Mouse (Mus musculus): ENCODE measurements around the gene Tspan4.

The Tspan4 gene

DNA sequence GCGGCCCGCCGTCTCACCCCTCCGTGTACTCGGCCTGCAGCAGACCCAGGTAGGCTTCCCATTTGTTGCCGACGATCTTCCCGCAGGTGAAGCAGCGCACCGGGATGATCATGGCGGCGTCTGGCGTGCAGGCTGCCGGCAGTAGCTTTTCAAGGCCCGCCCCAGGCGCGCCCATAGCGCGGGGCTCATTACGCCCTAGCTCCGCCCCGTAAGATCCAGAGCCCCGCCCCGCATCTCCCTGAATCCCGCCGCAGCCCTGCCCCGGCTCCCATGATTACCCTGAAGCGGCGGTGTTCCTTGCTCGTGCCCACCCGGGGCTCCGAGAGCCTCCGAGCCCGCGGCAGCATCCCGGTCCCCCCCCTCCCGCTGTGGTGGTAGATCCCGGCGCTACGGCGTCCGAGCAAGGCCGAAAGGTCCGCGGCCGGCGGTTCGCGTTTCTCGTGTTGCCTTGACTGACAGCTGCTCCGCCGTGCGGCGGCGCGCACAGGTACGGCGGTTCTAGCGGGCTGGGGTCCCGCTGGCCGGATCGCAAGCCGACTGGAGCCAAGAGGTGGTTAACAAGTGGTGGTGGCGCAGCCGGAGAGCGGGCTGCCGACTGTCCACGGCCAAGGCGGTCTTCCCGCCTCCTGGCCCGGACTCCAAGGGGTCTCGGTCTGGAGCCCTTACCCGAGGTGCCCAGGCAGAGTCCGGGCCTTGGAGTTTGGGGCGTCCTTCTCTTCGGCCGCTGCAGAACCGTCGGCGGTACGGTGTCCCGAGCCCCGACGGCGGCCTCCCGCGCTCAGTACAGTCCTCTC lies at the start of gene Tspan4, which contains the start of gene Polr2l:
TSS of gene Tspan4 (plus strand) at position 230 of the 794 bp plus-strand sequence.
TSS of gene Polr2l (minus strand) at position 122 of the 794 bp plus-strand sequence.
- peak in 1 of 2 experiments; percentile 78 for DNase-seq (ENCODE audit: low spot score in 2 of 2)

DNA sequence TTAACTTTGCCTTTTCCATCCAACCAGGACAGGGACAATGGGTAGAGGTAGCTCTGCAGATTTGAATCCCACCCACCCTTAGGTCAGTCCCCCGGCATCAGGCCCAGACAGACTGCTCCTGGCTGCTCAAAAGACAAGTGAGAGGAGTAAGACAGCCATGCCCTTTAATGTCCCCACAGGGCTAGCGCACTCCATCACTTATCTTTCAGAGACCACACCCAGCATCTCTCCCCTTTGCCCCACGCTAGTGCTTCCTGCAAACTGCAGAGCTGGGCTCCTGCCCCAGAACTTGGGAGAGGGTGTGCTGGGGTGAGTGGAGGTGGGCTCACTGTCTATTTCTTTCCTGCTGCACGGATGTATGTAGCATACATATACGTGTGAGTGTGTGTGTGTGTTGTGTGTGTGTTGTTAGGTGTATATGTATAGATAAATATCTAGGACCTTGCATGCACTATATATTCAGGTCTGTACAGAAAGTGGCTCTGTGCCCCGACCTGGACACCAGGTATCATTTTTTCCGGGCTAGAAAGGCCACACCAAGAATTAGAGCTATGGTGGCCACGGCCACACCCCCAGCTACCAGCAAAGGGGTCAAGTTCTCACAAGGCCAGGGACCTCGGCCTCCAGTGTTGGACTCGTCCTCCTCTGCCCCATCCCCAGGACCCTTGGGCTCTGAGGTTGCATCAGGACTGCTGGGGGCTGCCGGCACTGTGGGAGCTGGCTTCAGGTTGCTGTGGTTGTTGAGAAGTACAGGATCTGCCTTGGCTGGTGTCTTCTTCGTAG lies 47.9 kb upstream of the Tspan4 start:
- DNase-seq (ENCODE audit: low spot score in 2 of 2): no peak

GRCm38 (mm10) chr7:141428701-141429100 lies 46.3 kb upstream of the Tspan4 start:
- no peak for DNase-seq (ENCODE audit: low spot score in 2 of 2)

- peak; percentile 91 to 93 for DNase-seq (ENCODE audit: low spot score in 2 of 2)
These were observed 45.7 kb upstream of the Tspan4 start, which contains the start of gene Cend1 for GRCm38 (mm10) chr7:141429310-141429709. Gene Cend1 (minus strand): TSS chr7:141429491.

DNA sequence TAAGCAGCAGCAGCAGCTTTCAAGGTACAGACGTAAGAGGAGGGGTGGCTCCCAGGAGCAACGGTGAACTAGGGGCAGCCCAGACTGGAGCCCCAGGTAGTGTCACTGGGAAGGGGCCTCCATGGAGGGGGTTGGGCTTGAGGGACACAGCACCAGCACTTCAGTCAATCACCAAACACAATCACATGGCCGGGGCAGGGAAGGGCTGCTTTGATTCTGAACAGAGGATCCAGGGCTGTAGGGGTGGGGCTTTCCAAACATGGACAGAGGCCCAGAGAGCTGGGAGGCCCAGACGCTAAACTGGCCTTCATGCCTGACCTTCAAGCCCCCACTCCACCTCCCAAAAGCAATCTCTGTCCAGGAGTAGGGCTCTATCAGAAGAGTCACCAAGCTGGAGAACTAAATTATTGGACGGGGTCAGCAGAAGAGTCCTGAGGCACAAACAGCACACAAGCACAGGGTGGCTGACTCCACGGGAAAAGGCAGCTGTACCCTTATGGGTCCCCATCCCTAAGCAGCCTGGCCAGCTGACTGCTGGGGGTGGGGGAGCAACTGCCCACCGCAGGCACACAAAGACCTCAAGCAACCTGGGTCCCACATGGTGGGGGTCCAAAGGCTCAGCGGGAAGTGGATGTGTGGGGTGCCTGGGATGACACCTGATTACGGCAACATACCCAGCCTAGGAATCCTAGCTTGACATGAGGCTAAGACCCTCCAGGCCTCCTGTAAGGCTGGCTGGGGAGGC lies 45.0 kb upstream of the Tspan4 start:
- DNase-seq (ENCODE audit: low spot score in 2 of 2): no peak

DNA sequence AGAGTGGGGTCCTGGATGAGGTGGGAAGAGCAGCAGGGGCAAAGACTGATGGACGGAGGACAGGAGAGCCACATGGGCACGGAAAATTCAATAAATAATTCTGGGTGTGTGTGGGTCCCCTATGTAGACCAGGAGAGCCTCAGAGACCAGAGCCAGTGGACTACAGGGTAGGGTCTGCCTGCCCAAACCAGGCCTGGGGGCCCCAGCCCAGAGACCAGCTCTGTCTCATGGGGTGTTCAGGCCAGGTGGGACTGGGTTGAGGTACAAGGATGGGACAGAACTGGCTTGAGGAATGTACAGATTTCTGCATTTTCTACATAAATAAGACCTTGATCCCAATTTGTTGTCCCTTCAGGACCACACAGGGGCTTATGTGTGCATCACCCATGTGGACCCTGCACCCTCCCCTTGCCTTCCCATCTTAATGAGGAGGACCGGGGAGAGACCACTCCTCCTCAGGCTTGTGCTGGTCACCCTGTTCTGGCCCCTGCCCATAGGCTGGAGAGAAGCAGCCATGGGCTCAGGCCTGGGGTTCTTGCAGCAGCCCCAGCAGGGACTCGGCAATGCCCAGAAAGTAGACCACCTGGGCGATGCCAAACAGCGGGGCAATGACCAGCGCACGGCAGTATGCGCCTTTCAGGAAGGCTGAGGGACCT lies 44.3 kb upstream of the Tspan4 start:
- no peak for DNase-seq (ENCODE audit: low spot score in 2 of 2)

- DNase-seq (ENCODE audit: low spot score in 2 of 2): no peak
These were observed 43.4 kb upstream of the Tspan4 start for GRCm38 (mm10) chr7:141431434-141432185.

GRCm38 (mm10) chr7:141432186-141432611 lies 42.8 kb upstream of the Tspan4 start:
- DNase-seq (ENCODE audit: low spot score in 2 of 2): no peak

DNA sequence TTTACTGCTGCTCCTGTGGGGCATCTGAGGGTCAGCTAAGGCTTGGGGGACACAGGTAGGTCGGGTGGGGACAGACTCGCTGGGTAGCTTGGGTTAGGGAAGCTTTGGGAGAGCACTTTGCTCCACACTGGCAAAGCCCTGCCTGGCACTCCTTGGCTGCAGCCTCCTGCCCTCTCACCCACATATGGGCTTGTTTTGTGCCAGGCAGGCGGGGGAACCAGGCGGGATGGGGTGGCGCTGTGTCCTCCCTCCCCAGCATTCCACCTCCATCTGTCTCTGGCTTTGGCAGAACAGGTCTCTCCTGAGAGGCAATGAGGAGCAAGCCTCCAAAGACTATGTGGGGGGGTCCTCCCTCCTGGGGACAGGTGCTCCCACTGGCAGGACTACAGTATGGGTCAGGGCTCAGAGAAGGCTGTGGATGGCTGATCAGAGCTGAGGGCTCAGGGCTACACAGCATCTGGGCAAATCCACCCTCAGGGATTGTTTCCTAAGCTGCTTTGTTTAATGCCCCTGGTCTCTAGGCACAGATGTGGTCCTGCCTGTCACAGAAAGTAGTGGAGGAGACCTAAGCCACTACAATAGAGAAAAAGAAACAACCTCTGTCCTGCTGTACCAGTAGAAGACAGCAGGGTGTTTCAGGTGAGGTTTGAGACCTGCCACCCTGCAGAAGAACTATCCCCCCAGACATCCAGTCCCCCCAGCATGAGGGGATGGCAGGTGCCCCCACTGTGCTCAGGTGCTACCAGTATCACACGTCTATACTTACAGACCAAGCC lies 42.1 kb upstream of the Tspan4 start:
- no peak for DNase-seq (ENCODE audit: low spot score in 2 of 2)

DNA sequence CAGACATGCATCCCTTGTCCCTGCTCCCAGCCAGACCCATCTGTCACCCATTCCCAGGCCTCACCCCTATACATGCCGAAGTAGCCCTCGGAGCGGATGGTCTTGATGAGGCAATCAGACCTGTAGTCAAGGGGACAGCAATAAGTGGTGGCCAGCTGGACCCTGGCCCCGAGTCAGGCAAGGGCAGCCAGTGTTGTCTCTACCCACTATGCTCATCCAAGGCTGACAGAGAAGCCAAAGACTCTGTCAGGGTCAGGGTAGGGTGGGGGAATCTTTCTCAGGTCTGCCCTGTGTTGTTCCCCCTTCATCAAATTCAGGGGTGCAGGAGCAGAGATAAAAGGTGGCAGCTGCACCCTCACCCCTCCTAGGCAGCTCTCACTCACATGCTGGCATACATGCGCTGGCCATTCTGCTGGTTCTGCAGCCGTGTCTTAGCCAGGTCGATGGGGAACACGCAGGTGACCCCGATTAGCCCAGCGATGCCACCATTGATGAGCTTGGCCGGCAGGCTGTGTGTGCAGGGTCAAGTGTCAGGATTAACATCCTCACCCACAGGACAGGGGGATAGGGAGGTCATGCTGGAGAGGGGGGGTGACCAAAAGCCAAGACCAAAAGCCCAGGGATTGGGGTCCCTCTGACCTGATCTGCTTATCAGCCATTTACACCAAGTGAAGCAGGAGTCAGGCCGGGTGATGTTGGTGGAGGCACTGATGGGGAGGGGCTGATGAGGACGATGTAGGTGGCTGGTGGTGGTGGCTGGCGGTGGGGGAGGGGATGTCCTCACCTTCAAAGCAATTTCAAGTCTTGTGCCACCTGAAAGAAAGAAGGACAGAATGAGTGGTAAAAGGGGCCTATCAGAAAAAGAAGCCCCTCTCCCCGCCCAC lies 41.3 kb upstream of the Tspan4 start:
- no peak for DNase-seq (ENCODE audit: low spot score in 2 of 2)

DNA sequence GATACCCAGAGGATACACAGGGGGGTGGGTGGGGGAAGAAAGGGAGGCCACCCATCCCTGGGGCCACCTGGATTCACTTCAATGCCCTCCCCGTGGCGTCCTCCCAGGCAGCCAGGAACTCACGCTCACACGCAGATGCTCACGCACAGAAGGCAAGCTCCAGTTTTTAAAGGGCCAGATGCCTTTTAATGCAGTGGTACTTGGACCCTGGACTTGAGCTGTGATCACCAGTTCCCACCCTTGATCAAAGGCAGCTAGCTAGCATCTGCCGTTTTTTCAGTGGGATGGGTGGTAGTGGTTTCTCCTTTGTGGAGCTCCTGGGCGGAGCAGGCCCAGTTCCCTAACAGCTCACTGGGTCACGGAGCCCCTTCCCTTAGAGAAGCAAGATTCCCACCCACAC lies 40.6 kb upstream of the Tspan4 start:
- DNase-seq (ENCODE audit: low spot score in 2 of 2): peak in 1 of 2 experiments; percentile 66

DNA sequence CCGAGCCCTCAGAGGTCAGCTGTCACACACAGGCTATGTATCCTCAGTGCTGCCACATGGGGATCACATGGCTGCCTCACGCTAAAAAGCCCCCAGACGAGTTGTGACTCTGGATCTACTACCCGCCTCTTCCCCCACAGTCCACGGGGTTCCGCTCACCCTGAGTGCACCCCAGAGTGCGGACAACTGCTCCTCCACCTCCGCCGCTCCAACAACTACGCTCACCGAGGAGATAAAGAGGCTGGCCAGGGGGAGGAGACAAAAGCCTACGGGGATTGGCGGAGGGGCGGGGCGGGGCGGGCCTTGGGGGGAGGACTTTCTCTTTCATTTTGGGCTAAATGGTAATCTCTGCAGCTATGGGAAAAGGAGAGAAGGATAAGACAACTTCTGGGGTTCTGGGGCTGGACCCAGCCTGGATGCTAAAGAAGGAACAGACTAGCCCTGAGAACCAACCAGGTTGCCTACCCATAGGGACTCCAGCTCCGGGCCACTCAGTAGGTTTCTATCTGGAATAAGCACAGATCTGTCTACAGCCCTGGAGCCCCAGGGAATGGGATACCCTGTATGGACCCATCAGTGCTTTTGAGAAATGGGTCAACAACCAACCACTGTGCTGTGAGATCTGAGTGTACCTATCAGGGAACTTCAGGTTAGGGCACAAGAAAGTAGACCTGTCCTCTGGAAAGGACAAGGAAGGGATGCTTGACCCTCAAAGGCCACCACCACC lies 39.7 kb upstream of the Tspan4 start:
- peak in 1 of 2 experiments; percentile 51 for DNase-seq (ENCODE audit: low spot score in 2 of 2)

- no peak for DNase-seq (ENCODE audit: low spot score in 2 of 2)
These were observed 39.1 kb upstream of the Tspan4 start for GRCm38 (mm10) chr7:141435856-141436522.

- DNase-seq (ENCODE audit: low spot score in 2 of 2): no peak
These were observed 38.5 kb upstream of the Tspan4 start for GRCm38 (mm10) chr7:141436523-141436892.

DNA sequence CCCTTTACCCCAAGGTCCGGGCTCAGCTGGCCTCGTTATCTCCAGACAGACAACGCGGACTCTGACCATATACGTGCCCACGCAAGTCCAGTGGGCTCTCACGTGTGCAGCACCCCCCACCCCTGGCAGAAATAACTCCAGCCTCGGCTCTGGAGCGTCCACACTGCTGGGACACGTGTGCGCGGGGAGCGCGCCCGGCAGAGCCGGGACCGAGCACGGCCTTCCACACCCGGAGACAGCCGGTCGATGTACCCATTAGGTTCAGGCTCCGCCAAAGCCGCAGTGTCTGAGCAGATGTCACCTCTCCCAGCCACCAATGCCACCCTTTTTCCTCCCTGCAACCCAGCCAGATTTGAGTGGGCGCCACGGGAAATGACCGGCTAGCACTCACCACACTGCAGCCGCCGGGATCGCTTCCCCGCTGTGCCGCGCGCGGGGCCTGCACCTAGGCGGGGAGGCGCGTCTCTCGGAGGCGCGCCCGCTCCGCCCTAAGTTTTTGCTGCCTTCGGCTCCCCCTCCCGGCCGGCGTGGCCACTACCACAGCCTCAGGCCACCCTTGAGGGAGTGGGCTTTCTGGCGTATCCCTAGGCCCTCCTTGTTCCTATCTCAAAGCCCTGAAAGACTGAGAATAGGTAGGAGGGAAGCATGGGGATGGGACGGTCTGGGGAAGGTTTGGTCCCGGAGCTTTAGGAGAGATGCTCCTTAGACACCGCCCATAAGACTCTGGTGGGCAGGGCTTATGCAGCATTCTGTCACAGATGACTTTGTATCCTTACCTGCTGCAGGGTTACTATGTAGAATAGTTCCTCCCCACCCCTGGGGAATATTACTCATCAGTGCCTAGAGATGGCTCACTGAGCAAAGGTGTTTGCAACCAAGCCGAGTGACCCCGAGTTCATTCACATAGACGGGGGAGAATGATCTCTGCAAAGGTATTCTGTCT lies 37.6 kb upstream of the Tspan4 start, which contains the start of gene Slc25a22:
TSS of gene Slc25a22 (minus strand) at position 715 of the 943 bp plus-strand sequence.
- DNase-seq (ENCODE audit: low spot score in 2 of 2): peak in 1 of 2 experiments; percentile 80

DNA sequence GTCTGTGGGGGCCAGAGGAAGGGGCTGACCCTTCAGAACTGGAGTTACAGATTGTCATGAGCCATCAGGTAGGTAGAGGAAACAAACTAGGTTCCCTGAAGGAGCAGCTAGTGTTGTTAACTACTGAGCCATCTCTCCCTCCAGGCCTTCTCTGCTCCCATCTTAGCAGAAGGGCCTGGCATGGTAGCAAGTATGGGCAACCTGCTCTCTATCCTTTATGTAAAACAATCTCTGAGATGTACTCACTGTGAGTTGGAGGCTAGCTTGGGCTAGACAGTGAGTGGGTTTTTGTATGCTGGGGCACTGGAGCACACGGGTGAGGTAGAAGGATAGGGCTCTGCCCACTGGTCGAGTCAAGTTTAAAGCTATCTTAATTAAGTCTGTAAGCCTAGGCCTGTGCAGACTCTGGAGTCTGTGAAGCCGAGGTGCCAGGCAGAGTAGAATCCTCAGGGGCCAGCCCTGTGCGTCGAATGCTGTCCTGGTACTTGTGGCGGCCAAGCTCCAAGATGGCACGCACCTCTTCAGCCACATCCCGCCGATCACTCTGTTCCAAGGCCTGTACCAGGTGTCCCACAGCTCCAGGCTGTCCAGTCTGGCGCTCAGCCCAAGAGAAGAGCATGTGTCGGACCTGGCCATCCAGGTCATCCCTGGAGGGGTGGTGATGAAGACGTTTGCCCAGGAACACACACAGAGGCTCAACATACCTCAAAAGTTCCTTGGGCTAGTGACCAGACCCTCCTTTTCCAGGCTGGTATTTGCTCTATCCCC lies 36.7 kb upstream of the Tspan4 start:
- DNase-seq (ENCODE audit: low spot score in 2 of 2): no peak

Measured in left cerebral cortex, adult 9 months (tissue).